Mouse (Mus musculus): ENCODE results near the gene Rsbn1l.
A peak's percentile ranks its signal among the peaks of the same experiment; 100 is the strongest.

Gene Rsbn1l

GRCm38 (mm10) chr5:20956298-20956697 lies at the start of gene Rsbn1l:
Gene Rsbn1l (minus strand): TSS chr5:20956398.
- DNase-seq (ENCODE audit: extremely low read depth, low read depth, low spot score): no peak

DNA sequence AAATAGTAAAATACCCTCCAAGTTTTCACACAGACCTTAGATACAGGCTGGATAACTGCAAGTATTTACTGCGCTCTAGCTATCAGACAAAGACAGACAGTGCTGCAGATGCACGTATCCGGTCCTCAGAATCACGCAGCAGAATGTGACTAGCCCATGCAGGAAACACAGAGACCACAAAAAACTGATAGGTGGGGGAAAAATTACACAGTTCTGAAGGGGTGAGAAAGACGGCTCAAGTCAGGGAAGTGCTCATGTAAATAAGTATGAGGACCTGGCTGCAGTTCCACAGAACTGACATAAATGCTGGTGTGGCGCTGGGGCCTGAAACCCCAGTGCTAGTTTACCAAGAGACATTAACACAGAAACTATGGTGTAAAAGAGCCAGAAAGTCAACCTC lies 46.5 kb upstream of the Rsbn1l start:
- DNase-seq (ENCODE audit: extremely low read depth, low read depth, low spot score): no peak

- no peak for DNase-seq (ENCODE audit: extremely low read depth, low read depth, low spot score)
Observed at GRCm38 (mm10) chr5:21001622-21002315, 45.6 kb upstream of the Rsbn1l start.

GRCm38 (mm10) chr5:20998427-20998826 lies 42.2 kb upstream of the Rsbn1l start:
- no peak for DNase-seq (ENCODE audit: extremely low read depth, low read depth, low spot score)

DNA sequence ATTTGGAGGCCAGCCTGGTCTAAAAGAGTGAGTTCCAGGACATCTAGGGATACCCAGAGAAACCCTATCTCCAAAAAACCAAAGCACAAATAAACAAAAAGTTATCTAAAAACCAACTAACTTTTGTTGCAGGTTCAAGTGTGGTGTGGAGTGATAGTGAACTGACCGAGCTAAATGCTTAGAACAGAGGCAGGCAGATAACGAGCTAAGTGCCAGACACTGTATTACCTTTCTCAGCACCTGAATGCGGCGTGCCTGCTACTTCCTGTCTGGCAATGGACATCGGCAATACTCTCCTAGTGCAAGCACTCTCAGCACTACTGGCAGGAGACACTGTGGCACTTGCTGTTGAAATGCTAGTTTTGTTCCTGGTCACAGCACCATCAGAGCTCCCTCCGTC lies 41.4 kb upstream of the Rsbn1l start:
- DNase-seq (ENCODE audit: extremely low read depth, low read depth, low spot score): no peak

DNA sequence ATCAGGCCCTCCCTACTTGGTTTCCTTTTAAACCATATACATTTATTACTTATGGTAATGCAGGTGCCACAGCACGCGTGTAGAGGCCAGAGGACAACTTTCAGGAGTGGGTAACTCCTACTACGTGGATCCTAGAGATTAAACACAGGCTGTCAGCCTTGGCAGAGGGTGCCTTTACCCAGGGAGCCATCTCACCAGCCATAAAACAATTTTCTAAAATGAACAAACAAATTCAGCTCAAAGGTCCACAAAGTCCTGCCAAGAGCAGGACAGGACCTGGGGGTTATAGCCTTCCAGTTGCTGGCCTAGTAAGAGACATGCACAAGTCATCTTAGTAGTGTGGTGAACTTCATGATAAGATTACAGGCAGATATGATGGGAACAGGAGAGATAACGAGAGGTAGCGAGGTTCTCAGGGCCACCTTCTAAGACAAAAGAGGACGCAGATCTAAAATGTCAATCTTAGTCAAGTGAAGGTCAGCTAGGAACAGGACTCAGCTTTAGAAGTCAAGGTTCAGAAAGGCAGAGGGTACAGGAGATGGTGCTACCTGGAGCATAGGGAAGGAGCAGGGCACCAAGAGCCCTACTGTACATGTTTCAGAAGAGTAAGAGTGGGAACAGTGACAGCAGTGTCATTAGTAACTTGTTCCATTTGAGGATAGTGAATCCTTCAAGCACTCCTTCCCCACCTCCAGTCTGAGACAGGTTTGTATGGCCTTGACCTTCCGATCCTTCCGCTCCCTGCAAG lies 34.0 kb upstream of the Rsbn1l start:
- no peak for DNase-seq (ENCODE audit: extremely low read depth, low read depth, low spot score)

DNA sequence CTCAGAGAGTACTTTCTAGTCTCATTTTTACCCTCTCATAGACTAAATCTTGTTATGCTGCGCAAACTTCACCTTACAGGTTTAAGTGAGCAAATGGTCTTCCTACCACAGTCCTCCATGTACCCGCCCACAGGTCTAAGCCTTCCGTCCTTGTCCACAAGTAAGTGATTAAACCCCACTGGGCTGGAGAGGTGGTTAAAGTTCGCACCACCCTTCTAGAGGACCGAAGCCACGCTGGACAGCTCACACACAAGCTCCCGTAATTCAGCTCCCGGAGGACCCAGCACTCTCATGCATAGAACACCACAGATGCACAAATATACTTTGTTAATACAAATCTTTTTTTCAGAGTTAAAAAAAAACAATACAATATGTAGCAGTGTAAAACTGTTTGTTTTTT lies 30.1 kb upstream of the Rsbn1l start:
- no peak for DNase-seq (ENCODE audit: extremely low read depth, low read depth, low spot score)

DNA sequence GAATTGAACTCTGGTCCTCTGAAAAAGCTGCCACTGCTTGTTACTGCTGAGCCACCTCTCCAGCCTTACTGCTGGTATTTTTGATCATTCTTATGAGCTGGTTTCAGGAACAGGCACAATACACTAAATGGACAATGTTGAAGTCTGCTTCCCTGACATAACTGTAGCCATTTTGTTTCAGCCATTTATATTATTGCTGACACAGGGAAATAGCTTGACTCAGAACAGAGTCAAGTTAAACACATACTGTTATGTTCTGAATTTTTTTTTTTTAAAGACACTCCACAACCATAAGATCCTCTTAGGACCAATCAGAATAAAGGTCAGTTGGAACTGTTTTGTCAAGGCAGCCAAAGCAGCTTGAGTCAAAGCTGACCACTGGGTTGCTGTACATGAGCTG lies 27.3 kb upstream of the Rsbn1l start:
- DNase-seq (ENCODE audit: extremely low read depth, low read depth, low spot score): no peak

GRCm38 (mm10) chr5:20974690-20975089 lies 18.5 kb upstream of the Rsbn1l start:
- no peak for DNase-seq (ENCODE audit: extremely low read depth, low read depth, low spot score)

DNA sequence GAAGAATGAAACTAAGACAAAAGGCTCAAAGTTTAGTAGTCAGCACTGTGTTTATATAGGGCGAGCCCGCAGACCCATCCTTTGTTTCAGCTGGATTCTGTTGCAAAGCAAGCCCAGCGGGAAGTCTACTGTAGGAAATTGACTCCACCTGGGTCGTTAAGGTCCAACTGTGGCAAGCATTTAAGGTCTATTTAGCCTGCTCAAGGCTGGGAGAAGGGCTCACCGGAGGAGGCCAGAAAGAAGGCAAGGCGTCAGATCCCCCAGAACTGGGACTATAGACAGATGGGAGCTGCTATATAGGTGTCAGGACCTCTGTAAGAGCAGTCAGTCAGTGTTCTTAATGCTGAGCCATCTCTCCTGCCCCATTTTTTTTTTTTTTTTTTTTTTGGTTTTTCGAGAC lies 17.8 kb upstream of the Rsbn1l start:
- no peak for DNase-seq (ENCODE audit: extremely low read depth, low read depth, low spot score)

- DNase-seq (ENCODE audit: extremely low read depth, low read depth, low spot score): no peak
Observed at GRCm38 (mm10) chr5:20973069-20973468, 16.9 kb upstream of the Rsbn1l start.

- no peak for DNase-seq (ENCODE audit: extremely low read depth, low read depth, low spot score)
Observed at GRCm38 (mm10) chr5:20968963-20969362, 12.8 kb upstream of the Rsbn1l start.

DNA sequence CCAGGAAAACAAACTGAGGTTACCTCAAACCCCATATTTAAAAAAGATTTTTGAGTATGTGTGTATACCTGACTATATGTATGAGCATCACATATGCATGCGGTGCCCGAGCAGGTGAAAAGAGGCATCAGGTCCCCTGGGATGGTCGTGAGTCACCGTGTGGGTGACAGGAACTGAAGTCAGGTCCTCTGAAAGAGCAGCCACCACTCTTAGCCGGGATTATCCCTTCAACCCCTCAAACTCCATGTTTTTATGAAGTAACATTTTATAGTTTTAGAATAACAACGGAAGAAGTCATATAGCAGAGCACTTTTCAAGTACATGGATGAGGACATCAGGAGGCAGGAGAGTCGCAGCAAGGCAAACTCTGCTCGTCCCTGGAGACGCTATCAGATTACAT lies 12.3 kb upstream of the Rsbn1l start:
- no peak for DNase-seq (ENCODE audit: extremely low read depth, low read depth, low spot score)

GRCm38 (mm10) chr5:20967942-20968341 lies 11.7 kb upstream of the Rsbn1l start:
- DNase-seq (ENCODE audit: extremely low read depth, low read depth, low spot score): no peak

- DNase-seq (ENCODE audit: extremely low read depth, low read depth, low spot score): peak; percentile 43
Observed at GRCm38 (mm10) chr5:20964446-20964845, 8.2 kb upstream of the Rsbn1l start.

DNA sequence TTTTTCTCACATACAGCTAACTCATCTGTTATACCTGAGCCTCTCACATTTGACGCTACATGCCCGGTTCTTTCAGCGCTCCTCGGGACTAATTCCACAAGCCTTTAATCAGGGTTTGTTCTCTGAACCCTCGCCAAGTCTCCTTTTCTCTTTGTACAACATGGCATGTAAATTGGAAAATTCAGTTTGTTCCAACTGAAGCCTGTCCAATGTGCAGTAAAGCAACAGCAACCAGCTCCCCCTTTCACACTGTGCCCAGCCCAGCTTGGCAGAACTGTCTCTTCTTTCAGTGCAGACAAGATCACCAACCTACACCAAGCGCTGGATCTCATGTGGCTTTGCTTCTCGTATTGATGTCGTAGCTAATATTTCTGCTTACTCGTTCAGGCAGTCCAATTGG lies 7.1 kb upstream of the Rsbn1l start:
- DNase-seq (ENCODE audit: extremely low read depth, low read depth, low spot score): peak; percentile 57

- peak; percentile 51 for DNase-seq (ENCODE audit: extremely low read depth, low read depth, low spot score)
Observed at GRCm38 (mm10) chr5:20960927-20961326, 4.7 kb upstream of the Rsbn1l start.

- DNase-seq (ENCODE audit: extremely low read depth, low read depth, low spot score): no peak
Observed at GRCm38 (mm10) chr5:20955114-20955835, 923 bp downstream of the Rsbn1l start.

DNA sequence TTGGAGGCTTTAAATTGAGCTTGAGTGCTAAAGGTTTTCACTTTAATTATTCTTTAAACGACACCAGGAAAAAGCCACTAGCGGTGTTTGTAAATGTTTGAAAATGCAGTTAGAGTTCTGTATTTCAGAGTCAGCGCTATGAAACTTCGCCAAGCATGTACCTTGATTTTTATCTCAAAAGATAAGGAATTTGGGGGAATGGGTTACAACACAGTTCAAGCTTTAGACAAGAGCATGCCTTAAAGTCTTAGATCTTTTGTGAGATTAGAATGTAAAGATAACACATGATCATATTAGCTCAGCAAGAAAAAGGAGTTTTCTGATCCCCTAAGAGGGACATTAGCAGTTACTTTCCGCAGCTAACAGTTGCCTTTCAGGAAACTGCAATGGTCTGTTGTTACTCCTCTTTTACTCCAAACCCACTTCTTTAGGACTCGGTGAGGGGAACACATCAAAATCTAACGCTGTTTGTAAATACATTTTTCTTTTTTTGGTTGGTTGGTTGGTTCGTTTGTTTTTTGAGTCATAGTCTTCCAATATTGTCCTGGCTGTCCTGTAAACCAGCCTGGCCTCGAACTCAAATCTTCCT lies 3.8 kb downstream of the Rsbn1l start:
- no peak for DNase-seq (ENCODE audit: extremely low read depth, low read depth, low spot score)

GRCm38 (mm10) chr5:20951666-20952281 lies 4.4 kb downstream of the Rsbn1l start:
- peak; percentile 65 for DNase-seq (ENCODE audit: extremely low read depth, low read depth, low spot score)
